Mouse (Mus musculus) ES-Bruce4 (cell line): ENCODE results near the gene Ice1. TPM values are rescaled to one million over a fixed set of nuclear protein-coding genes. Genes with fewer than 3 reads are reported as not detected.

Source experiments
- H3K27ac ChIP-seq: 2 replicates; pipeline ENCODE4 v1.5.1; 2012; ENCODE audit warnings: low read length, inconsistent platforms; ENCODE audit not compliant: insufficient read depth
- H3K27me3 ChIP-seq: 2 replicates; pipeline ENCODE4 v1.6.1; 2012; ENCODE audit warnings: mild to moderate bottlenecking, low read length, inconsistent platforms; ENCODE audit not compliant: control insufficient read depth, poor library complexity, insufficient read depth, severe bottlenecking
- H3K36me3 ChIP-seq: 2 replicates; pipeline ENCODE4 v1.6.1; 2012; ENCODE audit warnings: inconsistent platforms, mild to moderate bottlenecking, low read length, moderate library complexity; ENCODE audit not compliant: control insufficient read depth, poor library complexity, insufficient read depth, severe bottlenecking
- H3K4me1 ChIP-seq: one replicate; pipeline ENCODE4 v1.8.1; 2011; ENCODE audit warnings: low read length; ENCODE audit not compliant: control insufficient read depth, insufficient read depth
- H3K4me3 ChIP-seq: 2 replicates; pipeline ENCODE4 v1.5.1; 2011; ENCODE audit warnings: low read depth, mild to moderate bottlenecking, low read length
- H3K9ac ChIP-seq: 2 replicates; pipeline ENCODE4 v1.6.1; 2012; ENCODE audit warnings: low read depth, mild to moderate bottlenecking, inconsistent platforms; ENCODE audit not compliant: poor library complexity, severe bottlenecking
- H3K9me3 ChIP-seq: replicated peaks from 2 replicates; pipeline ENCODE4 v1.6.1; 2012; ENCODE audit warnings: mild to moderate bottlenecking, low read length, inconsistent platforms; ENCODE audit not compliant: control insufficient read depth, poor library complexity, insufficient read depth, severe bottlenecking
- CTCF ChIP-seq: IDR thresholded peaks from one replicate; pipeline ENCODE4 v1.8.1; 2011; ENCODE audit warnings: low read depth, low read length
- EP300 ChIP-seq: IDR thresholded peaks from 2 replicates; pipeline ENCODE4 v1.6.1; 2011; ENCODE audit warnings: low read depth, low read length; ENCODE audit not compliant: insufficient read depth
- POLR2A ChIP-seq: IDR thresholded peaks from one replicate; pipeline ENCODE4 v1.8.1; 2011; ENCODE audit warnings: low read length; ENCODE audit not compliant: insufficient read depth
- polyA plus RNA-seq: library from polyadenylated mRNA; stranded (reverse); fragments of >200 nt; gene quantifications from 2 replicates; pipeline ENCODE4 v1.2.4, GENCODE M21; 2011; ENCODE audit warnings: low read depth; ENCODE audit not compliant: missing spikeins, insufficient read depth, insufficient read length

Ice1 gene
- 40.2 and 42.3 TPM in 2 replicates for polyA plus RNA-seq

DNA sequence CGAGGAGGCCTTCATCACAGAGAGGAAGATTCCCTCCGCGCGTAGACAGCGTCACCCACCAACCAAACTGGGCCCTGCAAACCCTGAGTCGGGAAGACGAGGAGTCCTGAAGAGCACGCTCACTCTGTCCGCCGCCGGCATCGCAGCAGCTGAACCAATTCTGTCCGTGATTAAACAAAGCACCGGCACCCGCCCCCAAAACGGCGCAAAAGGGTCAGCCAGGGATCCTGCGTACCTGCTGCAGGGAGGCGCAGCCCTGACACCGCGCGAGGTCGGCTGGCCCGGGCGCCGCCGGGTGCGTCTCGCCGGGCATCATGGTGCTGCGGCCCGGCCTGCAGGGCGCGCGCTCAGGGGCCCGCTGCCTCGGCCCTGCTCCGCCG, at the start of gene Ice1:
Ice1 (minus strand) TSS at position 353 of the 380 bp plus-strand sequence.
- Histone ChIP-seq H3K27ac (no peak within 1 kb of the TSS), H3K9ac (peak within 1 kb of the TSS; percentile 81), H3K27me3 (no peaks in the 10 kb centered on the region), H3K4me1 (no peaks in the 10 kb centered on the region), H3K9me3 (no peaks in the 10 kb centered on the region), H3K4me3 (peak within 1 kb of the TSS; percentile 98), H3K36me3 (no peaks in the 10 kb centered on the region)
- TF ChIP-seq POLR2A (no peak), CTCF (no peak), EP300 (no peak)

DNA sequence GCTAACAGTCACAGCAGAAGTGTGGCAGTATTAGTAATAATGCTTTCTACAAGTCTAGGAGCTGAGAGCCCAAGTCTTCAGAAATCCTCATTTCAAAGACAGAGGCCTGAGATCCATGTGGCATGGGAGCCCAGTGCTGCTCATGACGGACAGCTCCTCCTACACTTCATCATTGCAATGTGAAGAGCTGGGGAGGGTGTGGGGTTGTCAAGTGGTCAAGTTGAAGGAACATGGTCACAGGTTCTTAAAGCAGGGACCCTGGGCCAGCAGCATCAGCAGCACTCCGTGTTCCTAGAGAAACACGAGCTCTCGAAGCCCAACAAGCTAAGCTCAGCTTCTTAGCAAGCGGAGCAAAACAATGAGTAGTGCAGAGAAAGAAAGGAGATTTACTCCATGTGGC, 48.4 kb upstream of the Ice1 start:
- Histone ChIP-seq H3K4me3 (no peak overlapping the region), H3K9me3 (no peaks in the 10 kb centered on the region), H3K36me3 (no peaks in the 10 kb centered on the region), H3K27ac (no peak overlapping the region), H3K9ac (no peak overlapping the region), H3K27me3 (no peaks in the 10 kb centered on the region), H3K4me1 (no peaks in the 10 kb centered on the region)
- no peak for TF ChIP-seq POLR2A
- TF ChIP-seq EP300 = no peak
- TF ChIP-seq CTCF = no peak

DNA sequence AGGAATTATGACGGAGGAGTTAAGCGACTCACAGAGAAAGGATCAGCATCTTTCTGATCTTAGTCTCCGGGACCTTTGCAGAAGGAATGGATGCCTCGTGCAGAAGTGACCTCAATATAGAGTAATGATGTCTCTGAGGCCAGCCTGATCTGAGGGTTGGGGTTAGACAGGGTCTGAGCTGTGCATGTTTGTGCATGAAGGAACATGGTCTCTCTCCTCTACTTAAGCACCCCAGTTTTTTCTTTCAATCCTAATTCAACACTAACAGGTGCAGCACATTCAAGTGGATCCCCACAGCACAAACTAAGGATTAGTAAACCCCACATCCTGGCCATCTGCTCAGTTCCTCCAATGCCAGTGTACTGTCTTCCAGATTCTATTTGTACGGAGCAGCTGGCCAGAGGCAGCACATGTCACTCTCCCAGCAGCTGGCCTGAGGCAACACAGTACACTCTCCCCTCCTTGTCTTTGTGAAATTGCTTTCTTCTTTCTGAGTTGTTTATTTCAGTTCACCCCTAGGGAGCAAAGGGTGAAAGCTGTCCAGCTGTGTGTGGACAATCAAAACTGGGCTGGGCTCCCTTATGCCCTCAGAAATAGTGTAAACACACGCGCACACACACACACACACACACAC, 47.7 kb upstream of the Ice1 start:
- Histone ChIP-seq H3K27ac (no peak overlapping the region), H3K4me1 (no peaks in the 10 kb centered on the region), H3K4me3 (no peak overlapping the region), H3K9ac (no peak overlapping the region), H3K9me3 (no peaks in the 10 kb centered on the region), H3K36me3 (no peaks in the 10 kb centered on the region), H3K27me3 (no peaks in the 10 kb centered on the region)
- no peak for TF ChIP-seq POLR2A
- no peak for TF ChIP-seq CTCF
- no peak for TF ChIP-seq EP300

DNA sequence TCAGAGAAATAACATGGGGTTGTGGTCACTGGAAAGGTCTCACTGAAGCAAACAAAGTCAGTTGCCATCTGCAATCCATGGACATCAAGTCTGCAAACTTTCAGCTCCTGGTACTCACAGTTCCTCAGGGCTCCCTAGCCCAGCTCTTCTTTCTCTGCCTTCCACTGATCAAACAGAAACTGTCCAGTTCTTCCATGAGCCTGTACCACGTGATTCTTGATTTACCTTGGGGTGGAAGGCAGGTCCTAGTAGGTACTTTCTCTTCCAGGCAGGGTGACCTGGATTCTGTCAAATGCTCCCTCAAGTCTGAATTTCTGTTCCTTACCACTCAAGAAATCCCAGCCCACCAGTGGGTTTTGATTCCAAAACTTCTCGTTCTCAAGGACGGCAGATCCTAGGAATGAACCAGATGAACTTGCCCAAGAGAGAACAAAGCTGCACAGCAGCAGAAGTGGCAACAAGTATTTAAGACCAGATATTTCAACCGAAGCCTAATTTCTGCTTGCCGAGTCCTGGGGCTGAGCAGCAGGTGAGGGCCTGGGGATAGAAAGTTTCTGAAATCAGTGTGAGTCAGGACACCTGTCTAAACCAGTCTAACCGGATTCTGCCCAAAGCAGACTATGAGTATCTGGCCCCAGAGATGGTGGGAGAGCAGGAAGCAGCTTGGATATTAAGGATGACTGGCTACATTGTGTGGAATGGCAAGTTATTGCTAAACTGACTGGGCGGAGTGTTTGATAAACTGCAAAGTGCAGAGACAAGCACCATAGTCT, 44.2 kb upstream of the Ice1 start:
- Histone ChIP-seq H3K4me1 (no peaks in the 10 kb centered on the region), H3K27me3 (no peaks in the 10 kb centered on the region; the same call in 1 of the 2 replicates), H3K9ac (no peak overlapping the region), H3K27ac (no peak overlapping the region), H3K4me3 (no peak overlapping the region), H3K9me3 (no peaks in the 10 kb centered on the region), H3K36me3 (no peaks in the 10 kb centered on the region)
- TF ChIP-seq POLR2A (no peak), CTCF (no peak), EP300 (no peak)

DNA sequence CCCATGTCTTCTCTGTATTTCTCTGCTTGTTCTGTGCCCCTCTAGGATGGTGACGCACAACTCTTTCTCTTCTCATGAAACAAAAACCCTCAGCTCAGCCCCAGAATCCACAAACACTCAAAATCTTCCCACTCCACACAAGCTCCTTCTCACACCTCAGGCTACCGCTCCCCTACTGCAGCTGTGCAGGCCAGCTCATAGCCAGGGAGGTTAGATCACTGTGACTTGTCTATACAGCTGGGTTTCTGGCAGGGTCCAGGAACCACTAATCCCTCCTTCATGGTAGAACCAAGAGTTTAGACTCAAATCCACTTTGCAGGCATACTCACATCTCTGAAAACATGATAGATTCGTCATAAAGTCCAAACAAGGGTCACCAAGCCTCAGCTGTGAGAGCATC, 42.9 kb upstream of the Ice1 start:
- no peaks in the 10 kb centered on the region for H3K36me3 ChIP-seq

DNA sequence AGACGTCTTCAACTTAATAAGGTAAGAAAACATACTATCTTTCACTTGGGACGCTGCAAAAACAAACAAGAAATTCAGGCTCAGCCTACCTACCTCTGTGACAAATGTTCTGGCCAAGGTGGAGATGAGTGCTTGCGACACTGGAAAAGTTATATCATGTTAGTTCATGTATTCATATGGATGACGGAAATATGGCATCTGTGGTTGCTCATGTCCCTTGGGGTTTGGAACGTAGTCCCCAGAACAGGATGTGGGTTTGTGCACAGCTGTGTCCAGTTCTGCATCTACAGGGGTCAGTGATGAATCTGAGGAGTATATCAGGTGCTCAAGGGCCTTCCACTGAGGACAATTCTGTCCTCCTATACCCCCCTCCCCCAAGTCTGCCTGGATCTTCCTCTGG, 40.3 kb upstream of the Ice1 start:
- no peaks in the 10 kb centered on the region for H3K4me1 ChIP-seq
- no peaks in the 10 kb centered on the region; the same call in 1 of the 2 replicates for H3K27me3 ChIP-seq
- no peak overlapping the region for H3K27ac ChIP-seq
- H3K9ac ChIP-seq = no peak overlapping the region
- no peaks in the 10 kb centered on the region for H3K9me3 ChIP-seq
- H3K4me3 ChIP-seq = no peak overlapping the region
- H3K36me3 ChIP-seq = no peaks in the 10 kb centered on the region
- TF ChIP-seq CTCF (no peak), POLR2A (no peak), EP300 (no peak)

More for the DNA sequence above, 42.9 kb upstream of the Ice1 start:
- Histone ChIP-seq H3K9ac (no peak overlapping the region), H3K4me3 (no peak overlapping the region), H3K27me3 (no peaks in the 10 kb centered on the region; the same call in 1 of the 2 replicates), H3K27ac (no peak overlapping the region), H3K9me3 (no peaks in the 10 kb centered on the region), H3K4me1 (no peaks in the 10 kb centered on the region)
- TF ChIP-seq CTCF = no peak
